Mouse (Mus musculus) neural tube, embryonic 10.5 days (tissue): ENCODE results near the gene Clta.

ENCODE experiments used
- DNase-seq: peaks from one replicate; pipeline ENCODE4 v3.0.0-alpha.2; 2017; ENCODE audit warnings: low spot score; ENCODE audit errors: extremely low spot score

Clta gene

DNA sequence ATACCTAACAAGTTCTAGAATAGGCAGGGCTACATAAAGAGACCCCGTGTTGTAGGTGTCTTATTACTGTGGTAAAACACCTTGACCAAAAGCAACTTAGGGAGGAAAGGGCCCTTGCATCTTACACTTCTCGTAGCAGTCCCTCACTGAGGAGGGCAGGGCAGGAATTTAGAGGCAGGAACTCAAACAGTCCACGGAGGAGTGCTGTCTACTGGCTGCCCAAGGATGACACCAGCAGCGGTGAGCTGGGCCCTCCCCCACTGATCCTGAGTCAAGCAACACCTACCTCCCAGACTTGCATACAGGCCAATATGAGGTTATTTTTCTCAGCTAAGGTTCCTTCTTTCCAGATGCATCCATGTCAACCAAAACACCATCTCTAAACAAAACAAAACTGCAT is 24.0 kb upstream of the Clta start:
- no peak for DNase-seq

- DNase-seq = no peak
These were observed 23.4 kb upstream of the Clta start for GRCm38 (mm10) chr4:43980846-43981245.

- no peak for DNase-seq
These were observed 23.0 kb upstream of the Clta start for GRCm38 (mm10) chr4:43981251-43981650.

- peak; percentile 96 for DNase-seq
These were observed 22.1 kb upstream of the Clta start for GRCm38 (mm10) chr4:43982053-43982732.

GRCm38 (mm10) chr4:43983181-43983580 is 21.1 kb upstream of the Clta start, which contains the start of gene Ccin:
Gene Ccin, plus strand, starts transcription at chr4:43983483.
- DNase-seq = no peak

DNA sequence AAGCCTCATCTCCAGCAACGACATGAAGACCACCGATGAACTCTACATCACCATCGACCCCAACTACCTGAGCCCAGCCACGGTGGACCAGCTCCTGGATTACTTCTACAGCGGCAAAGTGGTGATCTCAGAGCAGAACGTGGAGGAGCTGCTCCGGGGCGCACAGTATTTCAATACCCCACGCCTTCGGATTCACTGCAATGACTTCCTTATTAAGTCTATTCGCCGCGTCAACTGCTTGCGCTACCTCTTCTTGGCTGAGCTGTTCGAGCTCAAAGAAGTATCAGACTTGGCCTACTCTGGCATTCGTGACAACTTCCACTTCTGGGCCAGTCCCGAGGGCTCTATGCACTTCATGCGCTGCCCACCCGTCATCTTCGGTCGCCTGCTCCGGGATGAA is 20.5 kb upstream of the Clta start:
- no peak for DNase-seq

DNA sequence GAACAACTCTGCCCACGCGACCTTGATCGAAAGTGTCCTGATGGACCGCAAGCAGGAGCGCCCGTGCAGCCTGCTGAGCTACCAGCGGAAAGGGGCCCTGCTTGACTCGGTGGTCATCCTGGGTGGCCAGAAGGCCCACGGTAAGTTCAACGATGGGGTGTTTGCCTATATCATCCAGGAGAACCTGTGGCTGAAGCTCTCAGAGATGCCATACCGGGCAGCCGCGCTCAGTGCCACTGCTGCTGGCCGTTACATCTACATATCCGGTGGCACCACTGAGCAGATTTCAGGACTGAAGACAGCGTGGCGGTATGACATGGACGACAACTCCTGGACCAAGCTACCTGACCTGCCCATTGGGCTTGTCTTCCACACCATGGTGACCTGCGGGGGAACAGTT is 19.9 kb upstream of the Clta start:
- DNase-seq = no peak

DNA sequence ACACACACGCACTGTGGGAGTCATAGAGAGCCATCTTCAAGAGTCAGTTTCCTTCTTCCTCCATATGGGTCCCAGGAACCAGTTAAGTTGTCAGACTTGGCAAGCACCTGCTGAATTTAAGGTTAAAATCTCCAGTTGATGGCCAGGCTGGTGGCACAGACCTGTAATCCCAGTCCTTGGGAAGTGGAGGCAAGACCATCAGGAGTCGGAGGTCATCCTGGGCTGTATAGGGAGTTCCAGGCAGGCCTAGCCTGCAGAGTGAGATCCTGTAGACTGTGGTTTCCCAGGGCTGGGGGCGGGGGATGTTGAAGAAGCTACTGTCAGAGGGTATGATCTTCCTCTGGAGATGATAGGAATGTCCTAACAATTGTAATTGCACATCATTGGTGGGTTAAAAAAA is 15.3 kb upstream of the Clta start:
- DNase-seq = peak; percentile 4

GRCm38 (mm10) chr4:43993072-43993471 is 11.2 kb upstream of the Clta start:
- DNase-seq = no peak

DNA sequence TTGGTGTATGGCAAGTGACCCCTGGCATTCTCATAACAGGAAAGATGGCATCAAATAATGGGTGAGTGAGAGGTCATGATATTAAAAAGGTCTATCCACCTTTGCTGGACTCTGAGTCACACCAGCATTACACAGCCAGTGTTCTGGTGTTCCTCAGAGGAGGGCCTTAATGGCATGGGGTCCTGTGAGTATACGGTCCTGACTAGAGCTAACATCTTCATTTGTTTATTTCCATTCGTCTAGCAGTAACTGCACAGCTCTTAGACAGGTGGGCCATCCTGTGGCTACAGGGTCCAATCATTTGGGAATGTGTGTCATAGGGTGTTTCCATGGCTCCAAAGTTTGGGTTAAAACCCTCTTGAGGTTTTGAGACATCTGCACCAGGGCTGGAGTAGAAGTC is 9.9 kb upstream of the Clta start:
- DNase-seq = no peak

DNA sequence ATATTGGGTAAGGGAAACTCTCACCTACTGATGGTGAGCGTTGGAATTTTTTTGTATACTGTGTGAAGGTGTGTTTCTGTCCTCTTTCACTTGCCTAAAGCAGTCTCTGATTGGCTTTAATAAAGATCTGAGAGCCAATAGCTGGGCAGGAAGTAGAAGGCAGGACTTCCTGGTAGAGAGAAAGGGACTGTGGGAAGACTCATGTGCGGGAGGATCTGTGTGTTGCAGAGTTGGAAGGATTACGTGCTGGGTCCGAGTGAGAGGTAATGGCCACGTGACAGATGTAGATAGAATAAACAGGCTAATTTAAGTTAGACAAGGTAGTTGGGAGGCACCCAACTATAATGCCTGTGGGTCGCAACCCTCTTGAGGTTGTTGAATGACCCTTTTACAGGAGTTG is 630 bp upstream of the Clta start:
- no peak for DNase-seq

DNA sequence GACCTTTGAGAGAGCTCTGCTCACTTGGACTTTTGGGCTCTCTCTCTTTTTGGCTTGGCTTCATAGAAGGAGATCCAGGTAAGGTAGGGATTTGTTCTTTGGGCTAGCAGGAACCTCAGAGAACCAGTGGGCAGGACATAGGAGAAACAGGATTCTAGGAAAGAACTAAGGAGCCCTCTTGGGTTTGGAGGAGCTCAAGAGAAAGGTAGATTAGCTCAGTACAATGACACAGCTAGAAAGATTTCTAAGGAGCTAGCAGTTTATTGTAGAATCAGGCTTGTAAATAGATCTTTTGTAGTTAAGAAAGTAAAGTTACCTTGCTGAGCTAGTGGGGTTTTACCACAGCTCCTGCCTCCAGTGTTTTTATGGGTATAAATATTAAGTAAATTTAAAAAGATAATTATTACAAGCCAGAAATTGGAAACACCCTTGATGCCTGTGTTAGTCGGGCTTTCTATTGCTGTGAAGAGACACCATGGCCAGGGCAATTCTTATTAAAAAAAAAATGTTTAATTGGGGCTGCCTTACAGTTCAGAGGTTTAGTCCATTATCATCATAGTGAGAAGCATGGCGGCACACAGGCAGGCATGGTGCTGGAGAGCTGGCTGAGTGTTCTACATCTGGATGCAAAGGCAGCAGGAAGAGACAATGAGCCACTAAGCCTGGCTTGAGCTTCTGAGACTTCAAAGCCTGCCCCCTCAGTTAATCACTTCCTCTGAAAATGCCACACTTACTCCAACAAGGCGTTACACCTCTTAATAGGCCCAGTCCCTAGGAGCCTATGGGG is 564 bp downstream of the Clta start:
- DNase-seq = no peak

GRCm38 (mm10) chr4:44010176-44010575 is 5.9 kb downstream of the Clta start:
- DNase-seq = no peak

DNA sequence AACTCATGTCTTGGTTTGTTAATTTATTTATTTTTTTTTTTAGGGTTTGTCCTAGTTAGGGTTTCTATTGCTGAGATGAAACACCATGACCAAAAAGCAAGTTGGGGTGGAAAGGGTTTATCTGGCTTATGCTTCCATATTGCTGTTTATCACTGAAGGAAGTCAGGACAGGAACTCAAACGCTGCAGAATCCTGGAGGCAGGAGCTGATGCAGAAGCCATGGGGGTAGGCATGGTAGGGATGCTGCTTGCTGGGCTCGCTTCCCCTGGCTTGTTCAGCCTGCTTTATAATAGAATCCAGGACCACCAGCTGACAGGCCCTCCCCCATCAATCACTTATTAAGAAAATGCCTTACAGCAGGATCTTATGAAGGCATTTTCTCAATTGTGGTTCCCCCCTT is 6.6 kb downstream of the Clta start:
- DNase-seq = no peak

- no peak for DNase-seq
These were observed 7.5 kb downstream of the Clta start for GRCm38 (mm10) chr4:44011799-44012198.

- peak; percentile 91 for DNase-seq
These were observed 8.4 kb downstream of the Clta start for GRCm38 (mm10) chr4:44012376-44013367.

- DNase-seq = no peak
These were observed 9.3 kb downstream of the Clta start for GRCm38 (mm10) chr4:44013391-44014070.

GRCm38 (mm10) chr4:44016071-44016470 is 11.8 kb downstream of the Clta start:
- DNase-seq = no peak

- DNase-seq = no peak
These were observed 12.5 kb downstream of the Clta start for GRCm38 (mm10) chr4:44016791-44017190.

DNA sequence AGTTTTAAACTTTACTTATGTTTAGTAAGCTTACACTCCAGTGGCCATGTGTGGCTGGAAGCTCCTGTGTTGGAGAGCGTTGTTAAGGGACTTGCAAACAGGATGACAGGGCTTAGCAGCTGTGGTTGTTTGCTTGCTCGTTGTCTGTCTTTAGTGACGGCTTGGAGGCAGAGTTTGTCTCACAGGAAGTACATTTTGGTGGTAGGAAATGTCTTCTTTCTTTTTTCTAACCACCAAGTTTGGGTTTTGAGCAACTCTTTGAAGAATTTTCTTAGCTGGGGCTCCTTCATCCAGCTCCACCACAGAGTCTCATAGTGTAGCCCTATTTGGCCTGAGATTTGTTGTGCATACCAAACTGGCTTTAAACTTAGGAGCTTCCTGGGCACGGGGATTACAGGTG is 18.1 kb downstream of the Clta start:
- DNase-seq = no peak

DNA sequence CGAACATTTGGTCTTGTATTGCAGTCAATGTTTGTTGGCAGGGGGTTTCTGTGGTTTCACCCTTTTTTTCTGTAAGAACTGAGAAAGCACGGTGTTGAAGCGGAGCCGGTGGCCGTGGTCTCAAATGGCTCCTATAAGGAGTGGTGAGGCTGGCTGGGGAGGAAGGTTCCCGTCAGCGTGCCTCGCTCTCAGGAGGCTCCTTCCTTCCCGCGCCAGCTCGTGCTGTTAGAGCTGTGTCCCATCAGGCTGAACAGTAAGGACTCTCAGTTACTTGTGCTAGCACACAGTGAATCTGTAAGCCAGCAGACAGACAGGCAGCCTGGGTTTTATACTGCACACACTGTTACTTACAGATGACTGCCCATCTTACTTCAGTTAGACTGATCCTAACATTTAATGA is 18.5 kb downstream of the Clta start:
- DNase-seq = no peak
